Mouse (Mus musculus) CH12.LX (cell line): ENCODE measurements around the gene Pik3c2b. TPM values are rescaled to one million over a fixed set of nuclear protein-coding genes. Genes with fewer than 3 reads are reported as not detected.

Source experiments
- DNase-seq: peaks from one replicate; pipeline ENCODE4 v3.0.0-alpha.2; 2013; ENCODE audit errors: extremely low read depth
- H3K27ac ChIP-seq: 2 replicates; pipeline ENCODE4 v1.5.1; 2012; ENCODE audit warnings: low read depth, mild to moderate bottlenecking, control low read depth, moderate library complexity; ENCODE audit not compliant: insufficient read depth
- H3K27me3 ChIP-seq: replicated peaks from 2 replicates; pipeline ENCODE3; 2012; ENCODE audit warnings: inconsistent platforms
- H3K36me3 ChIP-seq, 2 experiments: replicated peaks in 1 of 2; 2 replicates each; pipeline versions ENCODE3 to v1.6.1; 2012; ENCODE audit warnings: inconsistent platforms in 1 of 2, low read length in 1 of 2, mild to moderate bottlenecking in 1 of 2, mixed read lengths in 1 of 2, moderate library complexity in 1 of 2; ENCODE audit not compliant: control insufficient read depth in 1 of 2, insufficient read depth in 1 of 2
- H3K4me1 ChIP-seq, 2 experiments: 2 replicates each; pipeline ENCODE4 v1.6.1; 2012; ENCODE audit warnings: inconsistent platforms in 1 of 2, moderate library complexity in 1 of 2; ENCODE audit not compliant: insufficient read depth in 2 of 2, control insufficient read depth in 1 of 2
- H3K4me2 ChIP-seq: 2 replicates; pipeline ENCODE4 v1.6.1; 2012; ENCODE audit warnings: low read depth, mild to moderate bottlenecking, control low read depth; ENCODE audit not compliant: poor library complexity, insufficient read depth, severe bottlenecking
- H3K4me3 ChIP-seq, 3 experiments: fragments of 150-350 bp in 1 of 3; sonication (generic) in 1 of 3; replicated peaks in 1 of 3; 2 replicates each; pipeline versions ENCODE3 to v1.5.1; 2011 to 2012; ENCODE audit warnings: low read depth in 2 of 3, low read length in 2 of 3, mild to moderate bottlenecking in 2 of 3, moderate library complexity in 2 of 3, control low read depth in 1 of 3, improper control_type of control experiment in 1 of 3, inconsistent platforms in 1 of 3, mixed read lengths in 1 of 3; ENCODE audit not compliant: poor library complexity in 1 of 3
- H3K79me2 ChIP-seq: replicated peaks from 2 replicates; pipeline ENCODE4 v1.6.1; 2012; ENCODE audit warnings: mild to moderate bottlenecking, moderate library complexity; ENCODE audit not compliant: control insufficient read depth, poor library complexity, insufficient read depth, severe bottlenecking; ENCODE audit errors: extremely low read depth
- H3K9ac ChIP-seq: 2 replicates; pipeline ENCODE4 v1.6.1; 2012; ENCODE audit warnings: low read depth, mild to moderate bottlenecking, control low read depth, moderate library complexity; ENCODE audit not compliant: insufficient read depth
- H3K9me3 ChIP-seq: replicated peaks from 2 replicates; pipeline ENCODE3; 2012; ENCODE audit warnings: low read length, inconsistent platforms, mixed read lengths
- BHLHE40 ChIP-seq: IDR thresholded peaks from 2 replicates; pipeline ENCODE4 v1.6.1; 2011; ENCODE audit warnings: mild to moderate bottlenecking, low read depth, low read length, improper control_type of control experiment
- CHD1 ChIP-seq: IDR thresholded peaks from 2 replicates; pipeline ENCODE4 v1.6.1; 2012; ENCODE audit warnings: low read depth, low read length, improper control_type of control experiment, inconsistent platforms
- CHD2 ChIP-seq: IDR thresholded peaks from 2 replicates; pipeline ENCODE4 v1.6.1; 2011; ENCODE audit warnings: low read length, improper control_type of control experiment
- CTCF ChIP-seq, 2 experiments: IDR thresholded peaks in 1 of 2; conservative IDR thresholded peaks in 1 of 2; 2 replicates each; pipeline ENCODE4 v1.5.1; 2011 to 2012; ENCODE audit warnings: low read depth in 2 of 2, low read length in 2 of 2, improper control_type of control experiment in 1 of 2, inconsistent platforms in 1 of 2, mild to moderate bottlenecking in 1 of 2, moderate library complexity in 1 of 2
- E2F4 ChIP-seq: IDR thresholded peaks from 2 replicates; pipeline ENCODE4 v1.6.1; 2011; ENCODE audit warnings: low read depth, low read length, improper control_type of control experiment; ENCODE audit not compliant: insufficient replicate concordance
- ELF1 ChIP-seq: IDR thresholded peaks from 2 replicates; pipeline ENCODE4 v1.6.1; 2014; ENCODE audit warnings: low read depth, mild to moderate bottlenecking, inconsistent platforms, low read length, improper control_type of control experiment
- EP300 ChIP-seq: IDR thresholded peaks from 2 replicates; pipeline ENCODE4 v1.6.1; 2011; ENCODE audit warnings: low read length, improper control_type of control experiment
- ETS1 ChIP-seq: conservative IDR thresholded peaks from 2 replicates; pipeline ENCODE4 v1.6.1; 2012; ENCODE audit warnings: low read depth, mild to moderate bottlenecking, inconsistent platforms, low read length, improper control_type of control experiment, moderate library complexity
- GABPA ChIP-seq: IDR thresholded peaks from 2 replicates; pipeline ENCODE4 v1.6.1; 2012; ENCODE audit warnings: low read depth, low read length, improper control_type of control experiment, inconsistent platforms; ENCODE audit not compliant: insufficient replicate concordance
- HCFC1 ChIP-seq: IDR thresholded peaks from 2 replicates; pipeline ENCODE4 v1.6.1; 2012; ENCODE audit warnings: low read depth, mild to moderate bottlenecking, inconsistent platforms, low read length, improper control_type of control experiment
- IRF4 ChIP-seq: IDR thresholded peaks from 2 replicates; pipeline ENCODE4 v1.6.1; 2014; ENCODE audit warnings: low read depth, mild to moderate bottlenecking, inconsistent platforms, low read length, improper control_type of control experiment
- JUN ChIP-seq: IDR thresholded peaks from 2 replicates; pipeline ENCODE4 v1.6.1; 2011; ENCODE audit warnings: low read depth, mild to moderate bottlenecking, low read length, improper control_type of control experiment, moderate library complexity; ENCODE audit not compliant: insufficient read depth
- JUND ChIP-seq: conservative IDR thresholded peaks from 2 replicates; pipeline ENCODE4 v1.6.1; 2011; ENCODE audit warnings: low read depth, low read length, improper control_type of control experiment
- KAT2A ChIP-seq: IDR thresholded peaks from 2 replicates; pipeline ENCODE4 v1.6.1; 2012; ENCODE audit warnings: low read length, improper control_type of control experiment, inconsistent platforms; ENCODE audit not compliant: insufficient replicate concordance
- MAFK ChIP-seq: IDR thresholded peaks from 2 replicates; pipeline ENCODE4 v1.6.1; 2011; ENCODE audit warnings: low read length, improper control_type of control experiment; ENCODE audit not compliant: insufficient replicate concordance
- MAX ChIP-seq: IDR thresholded peaks from 2 replicates; pipeline ENCODE4 v1.6.1; 2011; ENCODE audit warnings: low read length, improper control_type of control experiment
- MAZ ChIP-seq: IDR thresholded peaks from 2 replicates; pipeline ENCODE4 v1.6.1; 2012; ENCODE audit warnings: low read depth, mild to moderate bottlenecking, inconsistent platforms, low read length, improper control_type of control experiment, moderate library complexity
- MEF2A ChIP-seq: IDR thresholded peaks from 2 replicates; pipeline ENCODE4 v1.6.1; 2014; ENCODE audit warnings: low read depth, mild to moderate bottlenecking, inconsistent platforms, low read length, improper control_type of control experiment, borderline replicate concordance
- MXI1 ChIP-seq: IDR thresholded peaks from 2 replicates; pipeline ENCODE4 v1.6.1; 2011; ENCODE audit warnings: mild to moderate bottlenecking, low read depth, low read length, improper control_type of control experiment
- MYC ChIP-seq: IDR thresholded peaks from 2 replicates; pipeline ENCODE4 v1.6.1; 2011; ENCODE audit warnings: low read depth, mild to moderate bottlenecking, improper control_type of control experiment, low read length
- NELFE ChIP-seq: IDR thresholded peaks from 2 replicates; pipeline ENCODE4 v1.6.1; 2011; ENCODE audit warnings: low read depth, low read length, improper control_type of control experiment
- NRF1 ChIP-seq: IDR thresholded peaks from 2 replicates; pipeline ENCODE4 v1.6.1; 2014; ENCODE audit warnings: low read depth, mild to moderate bottlenecking, inconsistent platforms, low read length, improper control_type of control experiment, moderate library complexity
- PAX5 ChIP-seq: IDR thresholded peaks from 2 replicates; pipeline ENCODE4 v1.6.1; 2012; ENCODE audit warnings: low read length, inconsistent platforms, mixed read lengths
- POLR2A ChIP-seq: IDR thresholded peaks from 2 replicates; pipeline ENCODE4 v1.6.1; 2011; ENCODE audit warnings: low read depth, mild to moderate bottlenecking, improper control_type of control experiment, low read length
- POLR2AphosphoS2 ChIP-seq: IDR thresholded peaks from 2 replicates; pipeline ENCODE4 v1.6.1; 2011; ENCODE audit warnings: low read depth, low read length, improper control_type of control experiment
- RAD21 ChIP-seq: IDR thresholded peaks from 2 replicates; pipeline ENCODE4 v1.6.1; 2011; ENCODE audit warnings: low read depth, mild to moderate bottlenecking, low read length, improper control_type of control experiment, moderate library complexity
- RCOR1 ChIP-seq: conservative IDR thresholded peaks from 2 replicates; pipeline ENCODE4 v1.6.1; 2012; ENCODE audit warnings: low read depth, mild to moderate bottlenecking, inconsistent platforms, low read length, improper control_type of control experiment
- SIN3A ChIP-seq: IDR thresholded peaks from 2 replicates; pipeline ENCODE4 v1.6.1; 2012; ENCODE audit warnings: low read length, improper control_type of control experiment, inconsistent platforms
- SMC3 ChIP-seq: IDR thresholded peaks from 2 replicates; pipeline ENCODE4 v1.6.1; 2011; ENCODE audit warnings: low read depth, low read length, improper control_type of control experiment
- TBP ChIP-seq: conservative IDR thresholded peaks from 2 replicates; pipeline ENCODE4 v1.6.1; 2011; ENCODE audit warnings: low read depth, low read length, improper control_type of control experiment
- TCF12 ChIP-seq: IDR thresholded peaks from 2 replicates; pipeline ENCODE4 v1.6.1; 2014; ENCODE audit warnings: low read depth, mild to moderate bottlenecking, inconsistent platforms, low read length, improper control_type of control experiment
- UBTF ChIP-seq: IDR thresholded peaks from 2 replicates; pipeline ENCODE4 v1.6.1; 2012; ENCODE audit warnings: low read depth, mild to moderate bottlenecking, inconsistent platforms, low read length, improper control_type of control experiment, moderate library complexity
- USF1 ChIP-seq: IDR thresholded peaks from 2 replicates; pipeline ENCODE4 v1.6.1; 2014; ENCODE audit warnings: low read depth, mild to moderate bottlenecking, inconsistent platforms, low read length, improper control_type of control experiment
- USF2 ChIP-seq: conservative IDR thresholded peaks from 2 replicates; pipeline ENCODE4 v1.6.1; 2011; ENCODE audit warnings: low read depth, low read length, improper control_type of control experiment
- ZC3H11A ChIP-seq: IDR thresholded peaks from 2 replicates; pipeline ENCODE4 v1.6.1; 2012; ENCODE audit warnings: low read depth, mild to moderate bottlenecking, inconsistent platforms, low read length, improper control_type of control experiment
- ZKSCAN1 ChIP-seq: IDR thresholded peaks from 2 replicates; pipeline ENCODE4 v1.6.1; 2012; ENCODE audit warnings: low read depth, inconsistent platforms, low read length, improper control_type of control experiment, borderline replicate concordance
- ZMIZ1 ChIP-seq: IDR thresholded peaks from 2 replicates; pipeline ENCODE4 v1.6.1; 2012; ENCODE audit warnings: low read depth, mild to moderate bottlenecking, inconsistent platforms, low read length, improper control_type of control experiment
- ZNF384 ChIP-seq: IDR thresholded peaks from 2 replicates; pipeline ENCODE4 v1.6.1; 2012; ENCODE audit warnings: low read depth, low read length, improper control_type of control experiment, inconsistent platforms
- dilution Hi-C: fragments of 300-500 bp; cut with MboI; formaldehyde crosslinking; loops from 2 replicates; pipeline ENCODE4 v1.14.3; 2020; ENCODE audit warnings: low sequenced_read_pairs; ENCODE audit not compliant: extremely low pct_unique_long_range_greater_than_20kb, extremely low pct_ligation_motif_present
- in situ Hi-C: fragments of 300-500 bp; cut with MboI; formaldehyde crosslinking; loops from 3 replicates; pipeline ENCODE4 v1.14.3; 2019; ENCODE audit warnings: low sequenced_read_pairs, low pct_ligation_motif_present, low pct_unique_long_range_greater_than_20kb, mixed read lengths
- polyA plus RNA-seq: library from polyadenylated mRNA; unstranded; fragments of >175 nt; gene quantifications from 2 replicates; pipeline ENCODE4 v1.2.1, GENCODE M21; 2012; ENCODE audit warnings: low read depth; ENCODE audit not compliant: insufficient read length
- total RNA-seq, 2 experiments: library from RNA; depleted of rRNA; stranded (reverse); fragments of 300-350 nt in 1 of 2; fragments of >200 nt in 1 of 2; gene quantifications; 2 replicates each; pipeline ENCODE4 v1.2.3; 2012 to 2014

The Pik3c2b gene
- total and polyA plus RNA-seq, 3 experiments, result 8.7 to 16.5 (median 12.0) TPM

DNA sequence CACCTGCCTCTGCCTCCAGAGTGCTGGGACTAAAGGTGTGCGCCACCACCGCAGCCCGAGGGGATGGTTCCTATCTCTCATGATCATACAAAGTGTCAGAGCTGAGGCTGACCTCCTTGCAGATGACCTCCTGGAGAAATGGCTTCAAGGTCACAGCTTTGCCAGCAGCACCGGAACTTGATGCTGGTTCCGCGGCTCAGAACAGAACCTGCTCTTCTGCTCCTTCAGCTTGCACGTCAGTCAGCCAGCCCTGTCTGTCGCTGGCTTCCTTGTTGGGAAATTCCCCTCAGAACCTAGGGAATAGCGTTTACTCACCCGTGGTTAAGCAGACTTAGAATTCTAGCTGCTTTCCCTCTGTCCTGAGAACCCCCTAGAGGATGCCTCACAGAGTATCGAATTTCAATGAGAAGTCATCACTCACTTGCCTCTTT is 4.5 kb downstream of the Pik3c2b start:
- Histone ChIP-seq H3K4me2 (peak overlapping the region; percentile 86), H3K27me3 (no peaks in the 10 kb centered on the region), H3K36me3 (no peaks in the 10 kb centered on the region), H3K4me3 (peak overlapping the region in 2 of 3 experiments; percentile 5 to 36), H3K9me3 (no peaks in the 10 kb centered on the region), H3K27ac (peak overlapping the region; percentile 94), H3K79me2 (peaks cover 71% of the 10 kb centered on the region), H3K4me1 (peaks cover 19 to 74% of the 10 kb centered on the region in 2 experiments), H3K9ac (no peak overlapping the region; the same call in 1 of the 2 replicates)
- dilution Hi-C loops (no loop called here), in situ Hi-C loops (loop anchor here (5.0 kb wide), 1 partner anchor 37 kb away; no protein-coding TSS in a partner anchor)
- TF ChIP-seq JUND (no peak), USF1 (no peak), POLR2AphosphoS2 (no peak), SIN3A (peak; percentile 76), POLR2A (peak; percentile 19; the same call in 1 of the 2 replicates), MAFK (no peak; the same call in 1 of the 2 replicates), CHD2 (no peak), HCFC1 (no peak), GABPA (no peak), EP300 (no peak), ZNF384 (no peak), ZKSCAN1 (no peak), BHLHE40 (peak; percentile 29), RCOR1 (no peak), CHD1 (no peak), MXI1 (peak; percentile 52; the same call in 1 of the 2 replicates), ZMIZ1 (no peak), E2F4 (no peak), SMC3 (0 out of 2 replicates have a peak, but pooled peaks have one; percentile 4), ZC3H11A (no peak), UBTF (0 out of 2 replicates have a peak, but pooled peaks have one; percentile 60), RAD21 (no peak), TBP (peak; percentile 97), MAZ (no peak), USF2 (no peak), KAT2A (no peak), NELFE (no peak), TCF12 (peak; percentile 43; the same call in 1 of the 2 replicates), MEF2A (peak; percentile 53; the same call in 1 of the 2 replicates), CTCF (conservative IDR thresholded peaks at IDR 0.05 in 1 of 2, IDR thresholded peaks at IDR 0.05 in 1 of 2; ENCODE audit: low read depth in 2 of 2, low read length in 2 of 2) (no peak), ETS1 (peak; percentile 70), PAX5 (no peak), JUN (no peak), NRF1 (0 out of 2 replicates have a peak, but pooled peaks have one; percentile 27), IRF4 (peak; percentile 34; the same call in 1 of the 2 replicates), MYC (no peak), ELF1 (peak; percentile 66), MAX (0 out of 2 replicates have a peak, but pooled peaks have one; percentile 0)
- peak; percentile 77 for DNase-seq
